Mouse (Mus musculus): ENCODE data around the gene Actg1. TPM values are rescaled to one million over a fixed set of nuclear protein-coding genes. Genes with fewer than 3 reads are reported as not detected.
A peak's percentile ranks its signal among the peaks of the same experiment; 100 is the strongest.

The Actg1 gene
- total and polyA plus RNA-seq, 3 experiments = 1,832 to 4,362 (median 2,424) TPM

DNA sequence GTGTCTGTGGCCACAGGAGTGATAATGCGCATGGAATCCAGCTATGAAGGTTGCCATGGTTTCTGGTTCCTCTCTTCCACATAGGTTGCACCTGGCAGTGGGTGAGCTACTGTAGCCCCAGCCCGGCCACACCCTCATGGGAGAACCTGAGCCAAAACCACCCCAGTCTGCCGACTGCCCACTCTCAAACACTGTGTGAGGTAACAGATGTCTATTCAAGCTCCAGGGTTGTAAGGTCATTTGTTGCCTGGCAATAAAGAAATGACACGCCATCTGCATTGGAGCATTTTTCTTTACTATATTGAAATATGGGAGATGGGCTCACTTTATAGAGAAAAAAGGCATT is 33.0 kb downstream of the Actg1 start:
- in situ Hi-C loops (cut with MboI; ENCODE audit: low pct_ligation_motif_present, low pct_unique_long_range_greater_than_20kb, low sequenced_read_pairs) = no loop called here
- dilution Hi-C loops (cut with MboI; ENCODE audit: extremely low pct_ligation_motif_present, extremely low pct_unique_long_range_greater_than_20kb, low sequenced_read_pairs) = no loop called here
- Histone ChIP-seq H3K9ac (ENCODE audit: insufficient read depth, low read depth) (peak overlapping the region; percentile 7; the same call in 1 of the 2 replicates), H3K27me3 (replicated peaks) (peaks cover 77% of the 10 kb centered on the region), H3K4me3 (replicated peaks in 1 of 3; ENCODE audit: low read depth in 2 of 3, low read length in 2 of 3, poor library complexity in 1 of 3) (peak overlapping the region in 1 of 3 experiments; percentile 1), H3K27ac (ENCODE audit: insufficient read depth, low read depth) (no peak overlapping the region), H3K36me3 (replicated peaks in 1 of 2; ENCODE audit: control insufficient read depth in 1 of 2, insufficient read depth in 1 of 2, low read length in 1 of 2) (no peaks in the 10 kb centered on the region), H3K79me2 (replicated peaks; ENCODE audit: control insufficient read depth, extremely low read depth, insufficient read depth, poor library complexity, severe bottlenecking) (no peaks in the 10 kb centered on the region), H3K4me2 (ENCODE audit: insufficient read depth, low read depth, poor library complexity, severe bottlenecking) (peak overlapping the region; percentile 96), H3K4me1 (ENCODE audit: control insufficient read depth in 1 of 2, insufficient read depth in 2 of 2) (peaks cover 9 to 24% of the 10 kb centered on the region in 2 experiments), H3K9me3 (replicated peaks; ENCODE audit: low read length) (peaks cover 10% of the 10 kb centered on the region)
- TF ChIP-seq USF1 (IDR thresholded peaks at IDR 0.05; ENCODE audit: low read depth, low read length) (no peak), MAFK (IDR thresholded peaks at IDR 0.05; ENCODE audit: insufficient replicate concordance, low read length) (no peak), ETS1 (conservative IDR thresholded peaks at IDR 0.05; ENCODE audit: low read depth, low read length) (no peak), TBP (conservative IDR thresholded peaks at IDR 0.05; ENCODE audit: low read depth, low read length) (no peak)
- DNase-seq (ENCODE audit: extremely low read depth) = no peak

DNA sequence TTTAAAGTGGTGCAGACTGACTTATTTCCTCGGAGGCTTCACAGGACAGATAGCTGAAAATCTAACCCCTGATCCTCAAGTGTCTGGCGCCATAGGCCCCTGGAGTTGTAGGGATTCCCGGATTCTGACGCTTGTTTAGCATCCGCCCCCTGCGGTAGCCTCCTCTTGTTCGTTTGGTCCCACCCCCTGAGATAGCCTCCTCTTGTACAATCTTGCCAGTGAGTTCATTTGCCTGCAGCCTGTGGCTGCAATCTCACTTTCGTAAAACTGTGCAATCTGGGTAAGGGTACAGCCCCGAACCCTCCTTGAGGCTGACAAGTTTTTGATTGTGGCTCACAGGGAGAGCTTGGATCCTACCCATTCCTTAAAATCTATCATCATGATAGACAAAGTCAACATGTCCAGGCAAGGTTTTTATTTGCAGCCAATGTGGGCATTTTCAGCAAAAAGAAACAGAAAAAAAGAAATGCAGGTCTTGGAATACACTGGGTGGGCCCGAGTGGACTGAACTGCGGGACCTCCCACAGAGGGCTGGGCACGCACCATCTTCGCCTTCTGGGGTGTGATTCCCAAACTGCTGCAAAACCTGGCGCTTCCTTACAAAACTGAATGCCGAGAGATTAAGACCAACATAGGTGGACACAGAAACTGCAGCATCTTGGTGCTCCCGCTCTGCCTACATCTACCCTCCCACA is 33.5 kb downstream of the Actg1 start:
- TF ChIP-seq POLR2AphosphoS2 (IDR thresholded peaks at IDR 0.05; ENCODE audit: low read depth, low read length) = no peak
- Histone ChIP-seq H3K27ac (ENCODE audit: insufficient read depth, low read depth) (no peak overlapping the region), H3K4me2 (ENCODE audit: insufficient read depth, low read depth, poor library complexity, severe bottlenecking) (peak overlapping the region; percentile 96; the same call in 1 of the 2 replicates), H3K27me3 (replicated peaks) (peaks cover 83% of the 10 kb centered on the region), H3K36me3 (replicated peaks in 1 of 2; ENCODE audit: control insufficient read depth in 1 of 2, insufficient read depth in 1 of 2, low read length in 1 of 2) (no peaks in the 10 kb centered on the region), H3K79me2 (replicated peaks; ENCODE audit: control insufficient read depth, extremely low read depth, insufficient read depth, poor library complexity, severe bottlenecking) (no peaks in the 10 kb centered on the region), H3K4me1 (ENCODE audit: control insufficient read depth in 1 of 2, insufficient read depth in 2 of 2) (peaks cover 9 to 24% of the 10 kb centered on the region in 2 experiments), H3K9me3 (replicated peaks; ENCODE audit: low read length) (peaks cover 6% of the 10 kb centered on the region), H3K4me3 (replicated peaks in 1 of 3; ENCODE audit: low read depth in 2 of 3, low read length in 2 of 3, poor library complexity in 1 of 3) (peak overlapping the region in 1 of 3 experiments; percentile 1), H3K9ac (ENCODE audit: insufficient read depth, low read depth) (no peak overlapping the region)
- in situ Hi-C loops (cut with MboI; ENCODE audit: low pct_ligation_motif_present, low pct_unique_long_range_greater_than_20kb, low sequenced_read_pairs) = no loop called here
- dilution Hi-C loops (cut with MboI; ENCODE audit: extremely low pct_ligation_motif_present, extremely low pct_unique_long_range_greater_than_20kb, low sequenced_read_pairs) = no loop called here
- DNase-seq (ENCODE audit: extremely low read depth) = no peak

DNA sequence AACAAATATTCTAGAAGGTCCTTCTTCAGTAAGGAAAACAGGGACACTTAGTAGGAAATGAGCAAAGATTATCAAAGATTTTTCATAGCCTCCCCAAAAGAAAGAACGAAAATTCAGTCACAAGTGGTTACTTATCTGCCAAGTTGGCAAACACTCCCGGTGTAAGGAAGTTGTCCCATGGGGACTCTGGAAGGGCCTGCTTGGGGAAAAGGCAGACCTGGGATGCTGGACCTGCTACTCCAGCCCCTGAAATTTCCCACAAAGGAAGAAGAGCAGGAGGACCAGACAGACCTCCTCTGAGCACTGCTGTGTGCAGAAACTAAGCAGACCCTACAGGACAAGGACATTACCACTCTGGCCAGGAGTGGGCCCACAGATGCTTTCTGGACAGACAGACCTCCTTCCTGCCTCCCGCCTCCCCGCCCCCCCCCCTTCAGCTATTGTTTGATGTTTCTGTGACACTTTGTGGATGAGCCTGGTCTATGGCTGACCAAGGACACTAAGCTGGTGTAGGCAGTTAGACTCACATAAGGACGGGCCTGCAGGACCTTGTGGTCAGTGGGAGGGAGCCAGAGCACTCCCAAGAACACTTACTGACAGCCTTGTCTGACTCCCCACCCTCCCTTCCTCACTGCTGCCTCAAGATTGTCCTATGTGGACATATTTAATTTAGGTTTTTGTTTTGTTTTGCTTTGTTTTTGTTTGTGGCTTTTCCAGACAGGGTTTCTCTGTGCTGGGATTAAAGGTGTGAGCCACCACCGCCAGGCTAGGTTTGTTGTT is 34.2 kb downstream of the Actg1 start:
- no peak overlapping the region for H3K9ac ChIP-seq (ENCODE audit: insufficient read depth, low read depth)
- DNase-seq (ENCODE audit: extremely low read depth) = no peak
- peaks cover 81% of the 10 kb centered on the region for H3K27me3 ChIP-seq (replicated peaks)
- no peak overlapping the region for H3K4me3 ChIP-seq (replicated peaks in 1 of 3; ENCODE audit: low read depth in 2 of 3, low read length in 2 of 3, poor library complexity in 1 of 3)
- H3K9me3 ChIP-seq (replicated peaks; ENCODE audit: low read length) = peaks cover 8% of the 10 kb centered on the region
- no peak for TF ChIP-seq CHD2 (IDR thresholded peaks at IDR 0.05; ENCODE audit: low read length)
- TF ChIP-seq PAX5 (IDR thresholded peaks at IDR 0.05; ENCODE audit: low read length) = no peak
- TF ChIP-seq CHD1 (IDR thresholded peaks at IDR 0.05; ENCODE audit: low read depth, low read length) = no peak
- no peak for TF ChIP-seq ZC3H11A (IDR thresholded peaks at IDR 0.05; ENCODE audit: low read depth, low read length)
- no peak for TF ChIP-seq NRF1 (IDR thresholded peaks at IDR 0.05; ENCODE audit: low read depth, low read length)
- no peak for TF ChIP-seq MAFK (IDR thresholded peaks at IDR 0.05; ENCODE audit: insufficient replicate concordance, low read length)
- no peak for TF ChIP-seq BHLHE40 (IDR thresholded peaks at IDR 0.05; ENCODE audit: low read depth, low read length)
- no peak for TF ChIP-seq TBP (conservative IDR thresholded peaks at IDR 0.05; ENCODE audit: low read depth, low read length)
- TF ChIP-seq USF1 (IDR thresholded peaks at IDR 0.05; ENCODE audit: low read depth, low read length) = no peak
- TF ChIP-seq RAD21 (IDR thresholded peaks at IDR 0.05; ENCODE audit: low read depth, low read length) = no peak
- no peak for TF ChIP-seq ELF1 (IDR thresholded peaks at IDR 0.05; ENCODE audit: low read depth, low read length)
- TF ChIP-seq TCF12 (IDR thresholded peaks at IDR 0.05; ENCODE audit: low read depth, low read length) = no peak
- no peak for TF ChIP-seq EP300 (IDR thresholded peaks at IDR 0.05; ENCODE audit: low read length)
- TF ChIP-seq USF2 (conservative IDR thresholded peaks at IDR 0.05; ENCODE audit: low read depth, low read length) = no peak
- TF ChIP-seq NELFE (IDR thresholded peaks at IDR 0.05; ENCODE audit: low read depth, low read length) = no peak
- no peak for TF ChIP-seq MXI1 (IDR thresholded peaks at IDR 0.05; ENCODE audit: low read depth, low read length)
- no peak for TF ChIP-seq GABPA (IDR thresholded peaks at IDR 0.05; ENCODE audit: insufficient replicate concordance, low read depth, low read length)
- TF ChIP-seq POLR2A (IDR thresholded peaks at IDR 0.05; ENCODE audit: low read depth, low read length) = no peak
- no peak for TF ChIP-seq MYC (IDR thresholded peaks at IDR 0.05; ENCODE audit: low read depth, low read length)
- TF ChIP-seq IRF4 (IDR thresholded peaks at IDR 0.05; ENCODE audit: low read depth, low read length) = no peak
- no peaks in the 10 kb centered on the region for H3K36me3 ChIP-seq (replicated peaks in 1 of 2; ENCODE audit: control insufficient read depth in 1 of 2, insufficient read depth in 1 of 2, low read length in 1 of 2)
- in situ Hi-C loops (cut with MboI; ENCODE audit: low pct_ligation_motif_present, low pct_unique_long_range_greater_than_20kb, low sequenced_read_pairs) (no loop called here), dilution Hi-C loops (cut with MboI; ENCODE audit: extremely low pct_ligation_motif_present, extremely low pct_unique_long_range_greater_than_20kb, low sequenced_read_pairs) (no loop called here)
- H3K4me1 ChIP-seq (ENCODE audit: control insufficient read depth in 1 of 2, insufficient read depth in 2 of 2) = peaks cover 9 to 24% of the 10 kb centered on the region in 2 experiments
- H3K27ac ChIP-seq (ENCODE audit: insufficient read depth, low read depth) = no peak overlapping the region
- no peak overlapping the region for H3K4me2 ChIP-seq (ENCODE audit: insufficient read depth, low read depth, poor library complexity, severe bottlenecking)
- no peaks in the 10 kb centered on the region for H3K79me2 ChIP-seq (replicated peaks; ENCODE audit: control insufficient read depth, extremely low read depth, insufficient read depth, poor library complexity, severe bottlenecking)

Data from CH12.LX (cell line).